Mouse (Mus musculus): ENCODE measurements around the gene Akna.

- TF ChIP-seq CTCF (IDR thresholded peaks at IDR 0.05; ENCODE audit: borderline replicate concordance, insufficient read depth, low read length): no peak
- no peak for TF ChIP-seq POLR2A (IDR thresholded peaks at IDR 0.05; ENCODE audit: low read depth, low read length)
Observed at GRCm38 (mm10) chr4:63440262-63440661, 37.1 kb upstream of the Akna start.
